Mouse (Mus musculus) mouse trophoblast stem cell (cell line): ENCODE measurements around the gene Pde1b.

Experiments used
- in situ Hi-C, 2 experiments: fragments of 300-500 bp; cut with MseI, MboI; formaldehyde crosslinking; loops; 2 replicates in 1 of 2; 3 replicates in 1 of 2; pipeline ENCODE4 v1.15.1; 2025

Gene Pde1b

DNA sequence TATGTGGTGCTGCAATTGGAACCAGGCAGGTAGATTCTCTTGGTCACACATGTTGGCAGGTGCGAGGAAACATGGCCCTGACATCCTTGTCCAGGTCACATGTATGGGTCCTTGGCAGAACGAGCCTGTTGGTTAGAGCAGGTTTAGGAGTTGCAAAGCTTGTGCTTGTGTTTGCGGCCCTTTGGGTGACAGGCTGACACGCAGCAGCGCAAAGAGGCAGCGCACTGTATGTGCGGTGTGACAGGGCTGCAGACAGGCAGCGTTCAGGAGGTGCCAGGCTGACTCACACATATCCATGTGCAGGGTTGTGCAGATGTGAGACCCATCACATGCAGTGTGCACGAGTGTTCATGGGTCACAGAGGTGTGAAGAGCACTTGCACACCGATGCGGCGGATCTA is 826 bp downstream of the Pde1b start:
- in situ Hi-C loops: no loop called here

DNA sequence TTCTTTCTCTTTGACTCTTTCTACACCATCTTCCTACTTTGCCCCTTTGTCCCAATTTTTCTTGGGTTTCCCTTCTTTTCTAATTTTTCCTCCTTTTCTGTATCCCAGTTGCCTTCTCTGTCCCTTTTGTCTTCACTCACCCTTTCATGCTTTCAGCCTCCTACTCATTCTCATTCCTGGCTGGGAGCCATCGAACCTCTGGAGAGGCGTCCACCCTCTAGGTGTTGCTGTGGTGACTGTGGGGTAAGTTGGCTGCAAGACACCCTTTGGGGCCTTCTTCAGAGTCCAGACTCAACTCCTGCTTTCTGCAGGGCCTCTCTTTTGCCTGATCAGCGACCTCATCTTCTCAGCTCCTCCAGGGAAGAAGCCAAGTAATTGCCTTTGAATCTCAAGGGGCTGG is 6.5 kb downstream of the Pde1b start:
- in situ Hi-C loops: no loop called here

DNA sequence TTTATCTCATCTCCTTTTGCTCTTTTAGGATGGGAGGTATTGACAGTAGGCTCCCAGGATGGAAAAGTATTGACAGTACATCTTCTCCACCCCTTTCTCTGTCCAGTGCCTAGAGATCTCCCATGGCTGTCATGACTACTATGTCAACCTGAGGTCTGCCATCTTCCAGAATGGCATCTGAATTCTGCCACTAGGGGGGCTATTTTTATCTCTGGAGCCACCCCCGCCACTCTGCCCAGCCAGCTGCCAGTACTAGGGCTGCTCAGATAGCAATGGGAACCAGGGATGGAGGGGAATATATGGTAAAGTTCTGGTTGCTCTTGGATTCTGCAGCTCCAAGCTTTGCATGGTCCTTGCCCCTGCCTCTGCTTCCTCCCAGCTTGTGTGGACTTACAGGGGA is 8.8 kb downstream of the Pde1b start:
- in situ Hi-C loops: no loop called here

DNA sequence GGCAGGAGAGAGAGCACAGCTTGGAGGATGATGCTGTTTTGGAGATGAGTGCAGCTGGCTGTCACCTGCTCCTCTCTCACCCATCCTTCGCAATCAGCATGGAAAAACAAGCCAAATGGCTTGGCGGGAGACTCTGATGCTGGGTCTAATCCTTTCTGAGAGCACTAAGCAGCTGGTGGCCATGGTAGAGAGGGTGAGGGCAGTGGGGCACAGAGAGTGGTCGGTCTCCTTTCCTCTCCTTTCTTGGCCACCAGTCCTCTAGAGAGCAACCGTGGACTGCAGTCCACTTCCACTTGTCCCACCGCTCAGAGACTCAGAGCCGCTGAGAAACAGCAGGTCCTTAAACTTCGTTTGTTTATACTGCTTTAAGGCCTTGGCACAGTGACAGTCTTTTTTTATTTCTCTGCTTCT is 10.8 kb downstream of the Pde1b start:
- in situ Hi-C loops: no loop called here

DNA sequence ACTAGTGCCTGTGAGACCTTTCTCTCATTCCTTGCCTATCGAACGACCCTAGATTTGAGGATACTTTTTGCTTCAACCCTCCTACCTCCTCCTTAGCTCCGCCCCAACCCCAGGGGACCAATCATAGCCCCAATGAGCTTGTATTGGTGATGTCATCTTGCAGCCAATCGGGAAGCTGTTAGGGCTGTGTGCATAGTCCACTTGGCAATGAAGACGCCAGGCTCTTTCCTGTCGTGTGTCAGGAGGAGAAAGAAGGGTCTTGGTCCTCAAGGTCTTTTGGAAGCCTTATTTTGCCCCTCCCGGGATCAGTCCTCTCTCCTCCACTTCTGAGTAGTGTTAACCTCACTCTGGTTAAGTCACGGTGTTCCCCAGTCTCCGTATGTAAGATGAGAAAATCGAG is 11.3 kb downstream of the Pde1b start:
- in situ Hi-C loops: no loop called here

DNA sequence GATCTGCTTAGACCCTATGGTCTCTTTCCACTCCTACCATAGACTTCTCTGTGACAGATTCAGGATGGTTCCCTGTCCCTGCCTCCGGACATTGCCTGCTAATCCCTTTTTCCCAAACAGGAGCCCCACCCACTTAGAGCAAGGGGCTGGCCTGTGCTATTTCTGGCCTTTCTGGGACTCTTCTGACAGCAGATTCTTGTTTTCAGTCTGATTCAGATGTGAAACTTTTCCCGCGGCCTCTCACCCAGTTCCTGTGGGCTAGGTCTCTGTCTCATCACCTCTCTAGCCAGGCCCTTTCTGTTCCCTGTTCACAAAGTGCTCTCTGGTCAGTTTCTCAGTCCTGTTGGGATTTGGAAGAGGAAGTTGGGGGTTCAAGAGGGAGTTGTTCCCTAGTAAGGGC is 12.1 kb downstream of the Pde1b start:
- in situ Hi-C loops: no loop called here

DNA sequence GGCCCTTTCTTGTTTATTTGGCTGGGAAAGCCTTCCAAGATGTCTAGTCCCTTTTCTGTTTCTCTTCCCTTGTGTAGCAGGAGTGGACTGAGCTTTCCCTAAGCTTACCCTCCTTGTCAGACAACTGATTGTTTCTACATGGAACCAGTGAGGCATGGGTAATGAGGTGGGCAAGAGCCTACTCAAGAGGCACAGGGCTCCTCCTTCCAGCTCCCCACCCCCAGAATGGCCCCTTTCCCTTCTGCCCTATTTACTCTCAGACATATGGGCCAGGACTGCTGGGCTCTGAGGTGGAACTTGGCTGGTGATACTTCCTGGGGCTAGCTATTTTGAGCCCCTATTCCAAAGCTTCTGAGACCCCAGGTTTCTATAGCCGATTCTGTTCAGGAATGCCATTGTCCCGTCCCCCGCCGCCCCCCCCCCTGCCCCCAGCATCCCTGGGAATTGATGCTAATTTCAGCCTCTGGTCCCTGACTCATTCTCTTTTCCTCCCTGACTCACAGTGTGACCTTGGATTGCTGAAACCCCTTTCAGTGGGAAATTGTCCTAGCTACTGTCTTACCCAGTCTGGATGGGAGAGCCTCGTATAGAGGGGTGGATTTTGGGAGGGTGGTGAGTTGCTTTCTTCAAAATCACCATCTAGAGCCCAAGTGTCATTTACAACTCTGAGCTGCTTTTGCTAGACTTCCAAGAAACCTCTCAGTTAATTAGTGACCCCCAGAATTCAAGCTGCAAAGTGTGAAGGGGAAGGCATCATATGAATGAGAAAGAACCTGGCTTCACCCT is 16.0 kb downstream of the Pde1b start:
- in situ Hi-C loops: no loop called here

DNA sequence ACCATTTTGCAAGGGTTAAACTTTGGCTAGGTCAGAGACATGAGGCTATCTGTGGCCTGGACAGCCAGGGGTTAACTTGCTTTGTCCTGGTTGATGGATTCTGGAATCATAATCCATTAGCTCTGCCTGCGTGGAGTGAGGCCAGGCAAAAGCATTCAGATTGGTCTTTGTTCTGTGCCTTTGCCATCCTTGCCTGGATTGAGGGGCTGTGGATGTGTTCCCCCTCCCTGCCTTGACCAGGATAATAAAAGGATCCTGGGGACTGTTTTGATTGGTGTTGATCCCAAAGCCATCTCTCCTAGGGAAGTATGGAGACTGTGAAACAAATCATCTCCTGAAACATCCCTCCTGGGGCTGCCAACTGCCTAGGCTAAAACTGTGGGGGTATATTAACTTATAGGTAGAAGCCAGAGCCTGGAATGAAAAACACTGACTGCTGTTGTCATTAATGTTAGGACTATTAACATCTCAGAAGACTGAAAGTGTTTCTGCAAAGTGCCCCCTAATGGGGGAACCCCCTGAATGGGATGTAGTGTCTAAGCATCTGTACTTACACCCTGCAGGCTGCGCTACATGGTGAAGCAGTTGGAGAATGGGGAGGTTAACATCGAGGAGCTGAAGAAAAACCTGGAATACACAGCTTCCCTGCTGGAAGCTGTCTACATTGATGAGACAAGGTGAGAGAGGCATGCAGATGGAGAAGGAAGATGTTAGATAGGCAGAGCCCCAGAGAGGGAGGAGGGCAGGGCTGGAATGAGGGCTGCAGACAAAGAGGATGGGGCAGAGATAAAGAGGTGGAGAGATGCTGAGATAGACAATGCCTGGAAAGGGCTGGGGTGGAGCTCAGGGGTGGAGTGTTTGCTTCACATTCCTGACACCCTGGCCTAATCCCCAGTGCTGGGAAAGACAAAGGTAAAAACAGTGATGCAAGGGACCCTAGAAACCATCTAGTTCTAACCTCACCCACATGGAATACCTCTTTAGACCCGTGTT is 16.8 kb downstream of the Pde1b start:
- in situ Hi-C loops: no loop called here

DNA sequence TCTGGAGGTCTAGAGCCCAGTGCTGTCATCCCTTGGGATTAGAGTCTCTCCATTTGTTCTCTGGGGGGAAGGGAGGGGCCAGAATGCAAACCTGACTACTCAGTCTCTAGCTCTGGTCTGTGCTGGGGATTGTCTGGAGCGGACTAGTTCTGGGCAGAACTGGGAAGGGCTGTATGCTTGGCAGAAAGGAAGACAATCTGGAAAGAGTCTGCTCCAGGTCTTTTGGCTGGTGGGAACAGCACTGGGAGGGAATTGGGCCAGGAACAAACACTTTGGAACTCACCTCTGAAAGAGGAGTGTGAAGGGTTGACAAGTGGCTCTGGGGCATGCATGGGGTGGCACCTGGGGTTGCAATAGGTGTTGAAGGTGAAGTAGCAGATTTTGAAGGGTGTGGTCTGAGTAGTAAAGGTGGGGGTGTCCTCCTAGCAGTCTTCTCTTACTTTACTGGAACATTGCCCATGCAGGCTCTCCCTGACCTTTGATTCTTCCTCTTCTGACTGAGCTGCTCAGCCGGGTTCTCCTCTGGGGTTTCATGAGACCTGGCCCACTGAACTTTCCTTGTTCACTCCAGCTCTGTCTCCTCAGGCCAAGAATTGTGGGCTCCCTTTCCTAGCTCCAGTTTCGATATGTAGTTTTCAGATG is 19.7 kb downstream of the Pde1b start:
- in situ Hi-C loops: no loop called here

DNA sequence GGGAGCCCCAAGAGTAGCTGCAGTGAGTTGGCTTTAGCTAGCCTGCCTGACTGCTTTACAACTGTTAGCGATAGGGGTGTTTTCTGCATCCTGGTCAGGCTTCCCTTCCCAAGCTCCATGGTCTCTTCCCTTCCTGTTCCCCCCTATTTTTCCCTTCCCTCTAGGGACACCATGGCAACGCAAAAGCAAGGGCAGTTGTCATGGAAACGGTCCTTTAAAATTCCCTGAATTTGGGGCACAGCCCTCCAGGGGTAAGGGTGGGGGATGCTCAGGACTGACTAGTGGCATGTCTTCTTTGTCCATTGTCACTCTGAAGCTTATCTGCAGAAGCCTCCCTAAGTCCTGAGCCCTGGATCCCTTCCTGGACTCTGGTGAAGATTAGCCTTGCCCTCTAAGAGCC is 20.3 kb downstream of the Pde1b start:
- in situ Hi-C loops: no loop called here

DNA sequence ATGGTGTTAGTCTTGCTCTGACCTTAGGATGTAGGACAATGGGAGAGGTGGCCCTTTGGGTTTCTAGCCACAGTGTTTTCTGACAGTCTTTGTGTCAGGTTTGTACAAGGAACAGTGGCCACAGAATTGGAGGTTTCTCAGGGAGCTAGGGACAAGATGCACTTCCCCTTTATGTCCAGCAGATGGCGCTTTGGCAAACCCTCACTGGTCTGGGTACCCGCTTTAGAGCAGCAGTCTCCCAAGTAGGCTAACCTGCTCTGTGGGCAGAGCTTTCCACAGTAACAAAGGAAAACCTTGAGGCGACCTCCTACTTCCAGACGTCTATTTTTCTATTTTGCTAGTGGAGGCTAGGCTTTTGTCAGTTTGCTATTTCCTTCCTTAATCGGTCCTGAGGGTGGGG is 27.5 kb downstream of the Pde1b start:
- in situ Hi-C loops: no loop called here

DNA sequence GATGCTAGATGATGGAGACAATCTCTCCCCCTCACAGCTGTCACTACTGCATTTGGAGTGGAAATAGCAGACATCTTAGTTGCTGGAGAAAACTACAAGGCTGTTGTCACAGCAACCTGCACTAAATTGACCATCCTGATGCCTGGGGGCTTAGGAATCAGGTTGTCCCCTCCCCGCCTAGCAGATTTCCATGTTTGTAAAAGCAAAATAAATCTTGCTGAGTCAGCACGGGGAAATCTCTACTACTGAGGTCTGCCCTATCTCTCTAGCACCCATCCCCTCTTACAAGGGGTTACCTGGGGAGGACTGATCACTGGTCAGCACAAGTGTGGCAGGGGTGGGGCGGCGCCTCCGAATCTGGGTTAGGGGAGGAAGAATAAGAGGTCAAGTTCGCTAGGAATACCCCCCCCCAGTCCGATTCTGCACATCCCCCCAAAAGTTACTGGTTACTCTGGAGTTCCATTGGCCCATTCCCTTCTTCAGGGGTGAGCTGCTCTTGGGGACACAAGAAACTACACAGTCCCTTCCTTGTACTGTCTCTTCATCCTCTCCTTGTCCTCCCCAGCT is 31.3 kb downstream of the Pde1b start:
- in situ Hi-C loops: no loop called here

DNA sequence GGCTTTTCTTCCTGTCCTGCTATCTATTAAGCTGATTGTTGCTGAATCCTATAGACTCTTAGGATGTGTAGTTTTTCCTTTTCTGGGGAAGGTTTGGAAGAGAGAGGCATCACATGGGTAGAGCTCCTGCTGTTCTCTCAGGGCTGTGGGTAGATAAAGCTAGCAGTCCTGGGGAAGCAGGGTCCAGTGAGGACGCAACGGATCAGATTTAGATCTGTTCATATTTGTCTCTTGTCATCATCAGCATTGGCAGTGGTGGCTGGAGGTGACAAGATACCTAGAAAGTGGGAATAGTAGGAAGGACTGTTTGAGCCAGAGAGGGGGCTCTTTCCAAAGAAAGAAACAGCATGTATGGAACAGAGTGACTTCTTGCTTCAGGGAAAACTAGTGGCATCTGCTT is 32.2 kb downstream of the Pde1b start:
- in situ Hi-C loops: no loop called here

DNA sequence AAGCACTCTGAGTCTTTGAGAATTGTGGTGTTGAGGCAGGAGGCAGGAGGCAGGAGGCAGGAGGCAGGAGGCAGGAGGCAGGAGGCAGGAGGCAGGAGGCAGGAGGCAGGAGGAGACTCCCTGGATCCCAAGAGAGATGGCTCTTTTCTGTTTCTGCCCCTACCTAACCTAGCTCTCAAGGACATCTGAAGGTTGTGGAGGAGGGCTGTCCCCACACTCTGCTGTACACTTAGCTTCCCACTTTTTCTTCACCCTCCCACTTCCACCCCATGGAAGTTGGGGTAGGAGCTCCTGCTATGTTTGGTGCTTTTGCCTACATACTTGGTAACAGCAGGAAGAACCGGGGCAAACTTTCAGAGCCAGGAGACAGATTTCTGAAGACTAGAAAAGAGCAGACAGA is 33.0 kb downstream of the Pde1b start:
- in situ Hi-C loops: no loop called here

DNA sequence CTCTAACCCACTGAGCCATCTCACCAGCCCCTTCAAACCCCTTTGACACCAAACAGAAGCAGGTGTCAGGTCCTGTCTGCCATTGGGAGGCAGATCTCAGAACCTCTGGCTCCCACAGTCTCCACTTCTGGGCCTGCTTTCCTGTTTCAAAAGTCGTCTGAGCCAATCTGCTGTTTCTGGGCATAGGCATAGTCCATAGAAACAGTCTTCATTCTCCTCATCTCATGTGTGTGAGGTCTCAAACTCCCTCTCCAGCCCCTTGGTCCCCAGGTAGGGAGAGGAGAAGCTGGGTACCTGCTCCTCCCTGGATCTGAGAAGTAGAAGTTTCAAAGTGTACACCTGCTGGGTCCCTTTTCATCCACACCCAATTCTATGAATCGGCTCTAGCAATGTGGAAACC is 33.6 kb downstream of the Pde1b start:
- in situ Hi-C loops: no loop called here

DNA sequence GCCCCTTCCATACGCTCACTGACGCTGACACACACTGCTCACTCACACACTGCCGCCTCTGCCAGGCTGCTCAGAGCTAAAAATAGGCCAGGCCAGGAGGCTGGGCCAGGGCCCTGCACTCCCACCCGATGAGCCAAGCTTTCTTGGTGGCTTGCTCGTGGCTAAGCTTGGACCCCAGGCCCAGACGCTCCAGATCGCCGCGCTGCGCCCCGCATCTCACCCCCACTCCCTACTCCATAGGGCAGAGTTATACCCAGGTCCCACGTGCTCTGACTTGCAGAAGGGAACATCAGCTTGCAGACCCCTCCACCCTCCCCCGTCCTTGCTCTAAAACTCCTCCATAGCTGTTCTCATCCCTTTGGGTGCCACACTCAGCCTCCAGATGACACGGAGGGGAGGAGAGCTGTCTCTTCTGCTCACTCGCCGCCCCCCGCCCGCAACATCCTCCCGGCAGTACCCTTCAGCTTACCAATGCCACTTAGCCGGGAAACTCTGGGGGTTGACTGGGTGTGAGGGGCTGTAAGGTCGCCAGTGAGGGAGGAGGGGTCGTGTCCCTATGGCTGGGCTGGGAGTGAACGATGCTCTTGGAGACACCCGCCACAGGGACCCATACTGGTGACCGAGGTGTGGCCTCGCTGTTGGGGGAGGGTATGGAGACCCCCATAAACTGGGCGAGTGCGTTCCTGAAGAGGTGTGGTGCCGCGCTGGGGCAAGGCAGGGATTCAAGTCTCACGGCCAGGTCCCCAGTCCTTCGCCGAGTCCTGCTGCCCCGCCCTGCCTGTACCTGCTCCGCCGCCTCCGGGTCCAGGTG is 34.4 kb downstream of the Pde1b start:
- in situ Hi-C loops: no loop called here

DNA sequence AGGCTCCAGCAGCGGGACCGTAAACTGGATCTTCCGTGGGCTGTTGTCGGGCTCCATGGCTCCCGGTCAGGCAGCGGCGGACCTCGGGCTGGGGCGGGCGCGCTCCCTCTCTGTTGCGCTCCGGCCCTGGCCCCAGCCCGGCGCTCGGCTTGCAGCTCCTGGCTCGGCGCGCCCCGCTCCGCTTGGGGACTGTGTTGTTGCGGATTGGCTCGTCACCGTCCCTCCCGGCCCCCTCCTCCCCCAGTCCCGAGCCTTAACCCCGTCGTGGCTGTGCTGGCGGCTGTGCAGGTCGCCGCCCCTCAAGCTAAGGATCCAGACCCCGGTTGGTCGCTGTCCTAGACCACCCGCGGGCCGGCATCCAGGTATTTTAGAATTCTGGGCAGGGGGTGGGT is 35.0 kb downstream of the Pde1b start, which contains the start of gene Ppp1r1a:
Ppp1r1a (minus strand) TSS at position 182 of the 392 bp plus-strand sequence.
- in situ Hi-C loops: no loop called here

DNA sequence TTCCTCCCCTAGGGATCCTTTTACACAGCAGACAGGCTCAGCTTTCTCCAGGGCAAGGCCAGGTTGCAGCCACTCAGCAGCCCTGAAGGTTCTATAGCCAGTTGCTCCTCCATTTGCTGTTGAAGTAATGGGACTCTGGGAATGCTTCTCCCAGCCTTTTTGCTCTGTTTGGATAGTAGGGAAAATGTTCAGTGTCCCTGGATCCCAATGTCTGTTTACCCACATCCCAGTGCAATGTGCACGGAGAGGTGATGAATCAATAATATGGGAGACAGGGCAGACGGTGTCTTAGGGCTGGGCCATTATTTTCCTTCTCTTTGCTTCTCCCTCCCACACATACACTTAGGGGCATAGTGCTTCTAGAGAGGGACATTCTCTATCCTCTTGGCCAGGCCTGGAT is 36.4 kb downstream of the Pde1b start:
- in situ Hi-C loops: no loop called here

DNA sequence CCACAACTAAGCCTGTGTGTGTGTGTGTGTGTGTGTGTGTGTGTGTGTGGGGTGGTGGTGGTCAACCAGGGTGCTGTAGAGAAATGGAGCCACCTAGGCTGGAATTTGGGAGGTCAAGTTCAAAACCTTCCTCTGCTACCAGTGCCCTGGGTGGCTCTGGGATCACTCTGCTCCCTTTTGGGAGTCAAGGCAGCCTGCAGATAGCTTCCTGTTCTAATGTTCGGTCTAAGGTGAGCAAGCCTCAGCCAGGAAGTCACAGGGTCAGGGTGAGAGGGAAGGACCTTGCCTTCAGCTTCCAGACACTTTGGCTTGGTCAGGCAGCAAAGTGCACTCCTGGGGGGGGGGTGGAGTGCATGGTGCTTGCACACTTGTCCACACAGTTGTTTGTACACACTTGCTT is 37.8 kb downstream of the Pde1b start:
- in situ Hi-C loops: no loop called here

DNA sequence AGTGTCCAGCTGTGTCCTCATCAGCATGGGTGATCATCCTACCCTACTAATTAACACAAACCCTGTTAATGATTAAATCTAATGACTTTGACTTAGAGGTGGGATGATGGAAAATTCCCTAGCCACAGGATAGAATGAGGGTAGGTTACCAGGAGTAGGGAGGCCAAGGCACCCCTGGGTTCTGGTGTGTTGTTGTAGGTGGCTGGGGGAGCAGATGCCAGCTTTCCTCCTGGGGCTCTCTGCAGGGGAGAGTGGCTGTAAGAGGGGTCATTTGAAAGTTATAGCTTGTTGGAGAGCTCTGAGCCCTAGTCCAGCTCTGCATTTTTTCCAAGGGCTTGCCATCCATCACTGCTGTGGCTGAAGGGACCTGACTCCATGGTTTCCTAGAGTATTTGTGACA is 39.7 kb downstream of the Pde1b start:
- in situ Hi-C loops: no loop called here

DNA sequence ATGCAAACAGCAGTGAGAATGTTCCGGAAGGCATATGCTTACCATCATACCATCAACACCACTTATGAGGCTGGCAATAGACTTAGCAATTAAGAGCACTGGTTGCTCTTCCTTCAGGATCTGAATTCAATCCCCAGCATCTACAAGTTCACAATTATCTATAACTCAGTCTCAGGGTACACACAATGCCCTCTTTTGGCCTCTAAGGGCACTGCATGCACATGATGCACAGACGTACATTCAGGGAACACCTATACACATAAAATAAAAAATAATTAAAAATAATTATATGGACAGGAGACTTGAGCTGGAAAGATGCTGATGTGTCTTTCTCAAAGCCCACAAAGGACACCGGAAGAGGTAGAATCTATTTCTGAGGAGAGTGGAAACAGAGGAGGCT is 45.1 kb downstream of the Pde1b start:
- in situ Hi-C loops: no loop called here
